Mouse (Mus musculus) kidney, adult 2 months (tissue): Measurements from ENCODE around the gene Ctsc.

Source experiments
- CTCF ChIP-seq: fragments of 200-500 bp; conservative IDR thresholded peaks from 2 replicates; pipeline ENCODE4 v1.5.1; 2011; ENCODE audit warnings: low read depth, mild to moderate bottlenecking, control low read depth, low read length, moderate library complexity, mixed read lengths; ENCODE audit not compliant: insufficient read depth, insufficient read length
- POLR2A ChIP-seq: fragments of 200-500 bp; IDR thresholded peaks from one replicate; pipeline ENCODE4 v1.6.1; 2011; ENCODE audit warnings: low read depth, low read length, control low read depth

GRCm38 (mm10) chr7:88276914-88277765 lies 745 bp upstream of the Ctsc start:
- TF ChIP-seq CTCF = no peak
- no peak for TF ChIP-seq POLR2A
